Mouse (Mus musculus): ENCODE data around the gene Ncoa4.
"Not testable (repeated sequence)": the region's sequence is repeated elsewhere in the genome, so short reads cannot be mapped to it uniquely, and the experiment has no call there.

Ncoa4 gene

DNA sequence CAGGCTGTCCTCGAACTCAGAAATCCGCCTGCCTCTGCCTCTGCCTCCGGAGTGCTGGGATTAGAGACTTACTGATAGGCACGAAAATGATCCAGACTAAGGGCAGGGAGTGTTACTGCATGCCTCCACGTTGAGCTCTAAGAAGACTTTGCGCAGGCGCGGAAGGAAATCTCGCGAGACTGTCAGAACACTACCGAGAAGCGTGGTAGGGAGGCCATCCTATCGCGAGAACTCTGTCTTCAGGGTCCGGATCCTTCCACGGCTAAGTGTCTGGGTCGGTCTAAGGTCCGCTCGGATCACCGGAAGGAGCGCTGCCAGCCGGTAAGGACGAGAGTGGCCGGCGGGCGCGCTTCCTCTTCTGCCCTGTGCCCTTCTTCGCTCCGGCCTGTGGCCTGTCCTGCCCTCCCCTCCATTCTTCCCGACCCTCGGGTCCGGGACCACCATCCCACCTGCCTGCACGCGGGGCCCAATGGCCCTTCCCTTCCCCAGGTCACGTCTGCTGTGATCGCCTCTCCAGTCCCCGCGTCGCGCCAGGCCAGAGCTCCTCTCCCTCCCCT is at the start of gene Ncoa4:
Gene Ncoa4 (plus strand): TSS at position 176 of the 557 bp plus-strand sequence.
- DNase-seq, result peak; percentile 99

DNA sequence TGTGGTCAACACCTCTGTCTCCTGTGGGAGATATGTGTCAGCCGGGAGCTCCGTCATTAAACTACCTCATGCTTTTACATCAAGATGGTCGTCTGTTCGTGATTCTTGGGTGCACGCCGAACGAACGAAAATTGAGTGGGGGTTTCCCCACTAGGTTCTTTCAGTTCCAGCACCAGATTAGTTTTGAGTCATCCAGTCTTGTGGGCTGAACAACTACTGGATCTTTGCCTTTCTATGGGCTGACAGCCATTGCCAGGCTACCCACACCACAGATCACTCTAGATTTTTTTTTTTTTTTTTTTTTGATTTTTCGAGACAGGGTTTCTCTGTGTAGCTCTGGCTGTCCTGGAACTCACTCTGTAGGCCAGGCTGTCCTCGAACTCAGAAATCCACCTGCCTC is 47.5 kb upstream of the Ncoa4 start:
- DNase-seq, result not testable (repeated sequence)

DNA sequence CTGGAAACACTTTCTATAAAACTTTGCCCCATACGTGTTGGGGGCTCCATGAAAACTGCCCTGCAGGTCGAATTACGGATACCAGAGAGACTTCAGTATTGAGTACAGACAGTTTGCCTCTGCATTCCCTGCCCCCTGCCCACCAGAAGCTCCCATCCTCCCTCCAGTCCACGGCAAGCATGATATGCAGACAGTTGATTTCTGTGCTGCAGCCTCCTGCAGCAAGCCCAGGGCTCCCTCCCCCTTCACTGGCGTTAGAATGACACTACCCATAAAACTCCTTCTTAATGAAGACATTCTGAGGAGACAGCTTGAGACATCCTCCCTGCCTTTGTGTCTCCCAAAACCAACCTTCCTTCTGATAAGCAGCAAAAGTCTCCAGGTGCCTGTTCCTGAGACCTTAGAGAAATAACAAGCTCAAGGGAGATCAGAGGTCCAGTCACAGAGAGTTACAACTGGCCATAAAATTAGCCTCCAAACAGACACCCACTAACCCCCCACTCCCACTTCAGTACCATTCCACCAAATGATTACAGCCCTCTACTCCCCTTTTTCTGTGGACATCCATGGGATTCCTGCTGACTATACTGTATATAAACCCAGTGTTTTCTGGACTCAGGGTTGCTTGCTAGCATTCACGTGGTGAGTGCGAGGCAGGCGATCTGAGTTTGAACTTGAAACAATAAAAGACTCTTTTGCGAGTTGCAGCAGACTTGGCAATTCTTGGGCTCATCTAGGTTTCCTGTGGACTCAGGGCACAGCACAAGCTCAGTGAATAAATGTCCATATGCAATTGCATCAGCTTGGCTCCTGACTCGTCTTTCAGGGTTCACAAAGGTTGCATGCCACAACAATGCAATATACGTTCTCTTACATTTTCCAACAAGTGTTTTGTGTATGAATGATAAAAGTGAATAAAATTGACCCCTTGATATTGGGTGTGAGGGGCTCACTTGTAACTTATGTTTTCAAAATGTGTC is 38.4 kb upstream of the Ncoa4 start:
- no peak for DNase-seq

DNA sequence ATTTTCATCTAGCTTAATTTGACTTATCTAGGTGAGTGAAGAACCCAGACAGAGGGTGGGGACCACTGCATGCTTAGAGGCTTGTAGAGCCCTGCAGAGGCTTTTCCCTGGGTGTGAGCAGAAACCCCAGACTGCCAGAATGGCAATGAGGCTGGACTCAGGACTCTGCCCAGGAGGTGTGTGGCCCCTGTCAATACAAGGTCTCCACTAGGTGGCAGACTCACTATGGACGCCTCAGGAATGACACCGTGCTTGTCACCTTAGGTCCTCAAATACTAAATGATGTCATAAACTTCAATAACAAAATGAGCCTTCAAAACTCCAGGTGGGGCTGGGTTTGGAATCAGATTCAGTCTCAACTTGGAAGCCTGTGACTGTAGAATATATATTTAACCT is 37.7 kb upstream of the Ncoa4 start:
- peak; percentile 21 to 34 for DNase-seq

DNA sequence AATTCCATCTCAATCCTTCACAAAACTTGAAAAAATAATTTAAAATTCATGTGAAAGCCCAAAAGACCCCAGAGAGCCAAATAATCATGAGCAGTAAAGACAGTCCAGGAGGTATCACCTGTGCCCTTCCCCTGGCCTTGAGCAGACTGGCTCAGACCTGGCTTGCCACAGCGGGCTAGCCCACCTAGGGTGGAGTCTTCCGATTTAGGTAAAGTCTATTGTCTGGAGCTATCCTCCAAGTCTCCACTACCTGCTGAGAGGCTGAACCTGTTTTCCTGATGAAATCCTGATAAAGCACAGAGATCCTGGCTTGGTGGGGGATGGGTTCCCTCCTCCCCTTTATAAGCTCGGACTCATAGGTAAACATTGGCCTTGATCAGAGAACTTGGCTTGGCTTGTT is 35.4 kb upstream of the Ncoa4 start:
- no peak for DNase-seq

DNA sequence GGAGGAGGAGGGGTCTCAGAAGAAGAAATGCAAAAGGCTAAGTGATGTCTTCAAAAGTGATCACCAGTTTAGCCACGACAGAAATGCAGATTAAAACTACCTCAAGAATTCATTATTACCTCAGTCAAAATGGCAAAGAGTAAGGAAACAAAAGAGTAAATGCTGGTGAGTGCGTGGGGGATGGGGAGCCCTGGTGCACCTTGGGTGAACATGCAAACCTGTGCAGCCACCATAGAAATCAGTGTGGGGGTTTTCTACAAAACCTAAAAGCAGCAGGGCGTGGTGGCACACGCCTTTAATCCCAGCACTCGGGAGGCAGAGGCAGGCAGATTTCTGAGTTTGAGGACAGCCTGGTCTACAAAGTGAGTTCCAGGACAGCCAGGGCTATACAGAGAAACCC is 34.4 kb upstream of the Ncoa4 start:
- DNase-seq, result not testable (repeated sequence)

DNA sequence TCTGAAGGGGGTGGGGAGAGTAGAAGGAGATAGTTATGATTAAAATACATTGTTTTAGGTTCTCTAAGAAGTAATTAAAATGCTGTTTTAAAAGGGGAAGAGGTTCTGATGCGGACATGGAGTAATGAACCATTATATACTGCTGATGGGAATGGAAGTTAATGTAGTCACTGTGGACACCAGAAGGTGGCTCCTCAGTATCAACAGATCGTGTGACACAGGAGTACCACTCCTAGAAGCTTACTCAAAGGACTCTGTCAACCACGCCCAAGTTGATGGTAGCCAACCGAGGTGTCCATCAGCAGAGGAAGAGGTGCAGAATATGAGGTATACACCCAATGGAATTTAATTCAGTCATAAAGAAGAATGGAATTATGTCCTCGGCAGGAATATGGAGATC is 31.3 kb upstream of the Ncoa4 start:
- no peak for DNase-seq

DNA sequence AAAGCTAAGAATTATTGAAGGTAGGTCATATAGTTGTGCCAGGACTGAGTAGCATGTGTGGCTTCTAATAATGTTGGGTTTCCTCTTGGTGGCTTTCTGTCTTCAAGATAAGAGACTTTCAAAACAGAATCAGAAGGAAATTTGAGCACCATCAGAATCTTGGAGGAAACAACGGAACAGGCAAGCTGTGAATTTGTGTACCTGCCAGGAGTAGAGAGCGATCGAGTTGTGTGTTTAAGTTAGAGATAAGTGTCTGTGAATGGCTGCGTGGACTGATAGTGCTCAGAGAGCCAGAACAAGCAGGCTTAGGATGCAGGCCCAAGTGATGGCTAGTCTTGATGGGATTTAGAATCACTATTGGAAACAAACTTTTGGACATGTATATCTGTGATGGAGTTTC is 27.8 kb upstream of the Ncoa4 start:
- no peak for DNase-seq

DNA sequence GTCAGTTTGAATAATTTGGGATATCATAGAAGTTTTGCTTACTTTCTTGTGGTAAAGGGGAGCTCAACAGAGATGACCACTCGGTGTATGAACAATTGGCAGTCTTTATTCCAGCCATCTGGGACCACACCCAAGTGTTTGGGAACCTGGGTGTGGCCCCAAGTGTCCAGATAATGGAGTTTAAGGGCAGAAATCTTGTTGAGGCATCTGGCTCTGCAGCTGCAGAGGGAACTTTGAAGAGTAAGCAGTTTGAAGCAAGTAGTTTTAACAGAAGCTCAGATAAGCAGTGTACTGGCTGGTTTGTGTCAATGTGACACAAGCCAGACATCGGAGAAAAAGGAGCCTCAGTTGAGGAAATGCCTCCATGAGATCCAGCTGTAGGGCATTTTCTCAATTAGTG is 25.4 kb upstream of the Ncoa4 start:
- no peak for DNase-seq

DNA sequence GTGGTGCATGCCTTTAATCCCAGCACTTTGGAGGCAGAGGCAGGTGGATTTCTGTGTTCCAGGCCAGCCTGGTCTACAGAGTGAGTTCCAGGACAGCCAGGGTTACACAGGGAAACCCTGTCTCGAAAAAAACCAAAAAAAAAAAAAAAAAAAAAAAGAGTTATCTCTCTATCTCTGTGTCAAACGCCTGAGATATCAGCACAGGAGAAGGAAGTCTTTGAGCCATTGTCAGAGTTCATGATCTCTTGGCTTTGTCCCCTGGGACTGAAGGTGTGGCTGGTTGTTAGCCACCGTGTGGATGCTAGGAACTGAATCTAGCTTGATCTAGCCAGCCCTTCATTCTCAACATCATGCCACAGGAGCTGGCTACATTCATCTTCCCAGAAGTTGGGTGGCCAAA is 23.2 kb upstream of the Ncoa4 start:
- DNase-seq, result not testable (repeated sequence)

DNA sequence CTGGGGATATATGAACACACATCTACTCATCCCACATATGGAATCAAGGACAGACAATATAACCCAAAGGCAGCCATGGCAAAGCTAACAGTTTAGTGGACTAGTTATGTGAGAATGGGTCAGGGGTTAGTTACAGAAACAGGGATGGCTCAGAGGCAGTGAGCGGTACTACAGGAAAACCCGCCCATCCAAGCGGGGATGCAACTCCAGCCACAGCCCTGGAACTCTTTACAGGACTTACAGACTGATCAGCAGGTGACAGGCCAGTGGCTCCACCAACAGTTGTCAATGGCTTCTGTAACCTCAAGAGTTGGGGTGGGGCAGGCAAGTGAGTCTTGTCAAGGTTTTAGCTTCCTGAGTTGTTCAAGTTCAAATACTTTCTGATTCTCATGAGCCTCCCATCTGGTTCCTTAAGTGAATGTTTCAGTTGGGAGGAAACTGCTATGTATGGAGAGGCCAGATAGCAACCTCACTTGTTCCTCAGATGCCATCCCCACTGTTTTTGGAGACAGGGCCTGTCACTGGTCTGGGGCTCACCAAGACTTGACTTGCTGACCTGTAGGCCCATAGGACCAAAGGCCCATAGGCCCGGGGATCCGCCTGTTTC is 19.2 kb upstream of the Ncoa4 start:
- DNase-seq, result no peak

DNA sequence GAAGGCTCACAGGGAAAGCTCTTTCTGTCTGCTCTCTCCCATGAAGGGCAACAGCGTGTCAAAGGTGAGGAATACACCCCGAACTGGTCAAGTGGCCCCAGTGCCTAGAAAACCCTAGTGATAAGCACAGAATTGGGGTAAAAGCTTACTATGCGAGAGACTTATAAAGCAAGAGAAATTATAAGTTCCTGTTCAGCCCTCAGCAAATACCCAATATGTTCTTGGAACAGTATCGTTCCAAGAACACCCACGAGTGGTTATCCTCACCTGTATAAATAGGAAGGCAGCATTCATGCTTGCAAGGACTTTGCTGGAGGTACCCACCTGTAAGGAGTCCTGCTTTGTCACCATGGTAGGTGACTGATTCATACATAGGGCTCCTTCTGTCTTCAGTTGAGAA is 17.9 kb upstream of the Ncoa4 start, which contains the start of gene Msmb:
Gene Msmb (plus strand): TSS at position 301 of the 400 bp plus-strand sequence.
- no peak for DNase-seq

DNA sequence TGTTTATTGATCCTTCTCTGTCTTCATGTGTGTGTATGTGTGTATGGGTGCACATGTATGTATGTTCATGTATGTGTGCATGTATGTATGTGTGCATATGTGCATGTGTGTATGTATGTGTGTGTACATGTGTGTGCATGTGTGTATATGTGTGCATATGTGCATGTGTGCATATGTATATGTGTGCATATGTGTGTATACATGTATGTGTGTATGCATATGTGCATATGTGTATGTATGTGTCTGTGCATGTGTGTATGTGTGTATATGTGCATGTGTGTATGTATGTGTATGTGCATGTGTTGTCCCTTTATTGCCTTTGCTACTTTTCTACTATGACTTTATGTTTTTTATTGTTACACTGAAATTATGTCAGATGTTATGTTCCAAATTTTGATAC is 14.9 kb upstream of the Ncoa4 start:
- no peak for DNase-seq

DNA sequence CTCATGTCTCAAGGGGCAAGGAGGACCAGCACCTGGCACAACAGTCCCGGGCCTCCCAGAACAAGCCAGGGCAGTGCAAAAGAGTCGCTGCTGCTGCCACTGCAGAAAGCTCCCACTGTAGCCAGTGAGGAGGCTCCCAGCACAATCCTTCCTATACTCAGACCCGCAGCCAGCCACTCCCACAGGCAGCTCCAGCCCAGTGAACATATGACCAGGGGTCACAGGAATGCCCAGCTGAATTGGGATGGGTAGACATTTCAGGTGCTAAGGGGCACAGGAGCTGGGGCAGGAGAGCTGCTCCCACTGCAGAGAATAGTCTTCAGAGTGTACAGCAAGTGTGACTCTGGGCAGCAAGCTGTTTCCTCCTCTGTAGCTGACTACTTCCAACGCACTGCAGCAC is 14.3 kb upstream of the Ncoa4 start:
- DNase-seq, result no peak

DNA sequence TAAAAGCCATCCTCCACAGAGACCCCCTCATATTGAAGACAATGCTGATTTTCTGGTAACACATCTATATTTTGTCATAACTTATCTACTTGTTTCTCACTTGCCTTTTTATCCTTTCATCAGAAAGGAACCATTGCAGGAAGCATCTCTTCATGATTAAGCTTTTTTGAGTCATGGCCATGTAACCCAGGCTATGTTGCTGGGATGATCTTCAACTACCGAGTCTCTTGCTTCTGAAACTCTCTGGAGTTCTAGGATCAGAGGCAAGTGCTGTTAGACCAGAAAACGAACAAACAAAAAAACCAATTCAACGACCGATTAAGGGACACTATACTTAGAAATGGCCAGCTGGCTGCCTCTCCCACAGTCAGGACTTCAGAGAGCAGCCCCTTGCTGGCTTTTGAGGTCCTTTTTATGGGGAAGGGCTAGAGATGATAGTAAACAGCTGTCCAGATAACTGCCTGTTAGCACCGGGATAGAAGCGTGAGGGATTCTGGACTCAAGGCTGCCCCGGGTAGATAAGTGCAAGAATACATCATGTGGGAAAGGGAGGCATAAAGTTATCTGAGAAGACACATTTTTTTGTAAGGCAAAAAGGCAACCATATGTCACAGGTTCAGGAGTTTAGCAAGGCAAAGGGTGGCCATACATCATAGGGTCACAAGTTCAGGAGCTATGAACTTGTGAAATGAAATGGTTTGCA is 13.7 kb upstream of the Ncoa4 start:
- no peak for DNase-seq

DNA sequence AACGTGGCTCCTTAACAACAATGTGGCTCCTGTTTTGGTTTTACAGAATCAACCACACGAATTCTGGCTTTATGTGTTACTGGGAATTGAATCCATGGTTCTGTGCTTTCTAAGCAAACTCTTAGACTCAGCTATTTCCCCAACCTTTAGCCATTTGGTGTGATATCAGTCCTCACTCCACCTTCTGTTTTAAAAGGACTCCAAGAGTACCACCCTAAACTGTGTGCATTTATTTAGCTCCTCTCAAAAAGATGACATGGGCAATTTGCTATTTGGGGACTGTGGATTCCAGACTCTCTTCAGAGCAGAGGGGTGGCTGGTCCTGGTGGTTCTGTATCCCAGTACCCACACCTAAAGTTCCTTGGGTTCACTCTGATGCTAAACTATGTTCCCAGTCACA is 13.1 kb upstream of the Ncoa4 start:
- no peak for DNase-seq

DNA sequence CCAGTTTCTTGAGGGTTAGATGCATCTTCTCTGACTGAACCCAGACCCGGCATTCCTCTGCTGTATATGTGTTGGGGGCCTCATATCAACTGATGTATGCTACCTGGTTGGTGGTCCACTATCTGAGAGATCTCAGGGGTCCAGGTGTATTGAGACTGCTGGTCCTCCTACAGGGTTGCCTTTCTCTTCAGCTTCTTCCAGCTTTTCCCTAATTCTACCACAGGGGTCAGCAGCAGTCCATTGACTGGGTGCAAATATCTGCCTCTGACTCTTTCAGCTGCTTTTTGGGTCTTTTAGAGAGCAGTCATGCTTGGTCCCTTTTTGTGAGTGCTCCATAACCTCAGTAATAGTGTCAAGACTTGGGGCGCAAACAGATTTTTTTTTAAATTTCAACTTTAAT is 8.8 kb upstream of the Ncoa4 start:
- DNase-seq, result no peak

DNA sequence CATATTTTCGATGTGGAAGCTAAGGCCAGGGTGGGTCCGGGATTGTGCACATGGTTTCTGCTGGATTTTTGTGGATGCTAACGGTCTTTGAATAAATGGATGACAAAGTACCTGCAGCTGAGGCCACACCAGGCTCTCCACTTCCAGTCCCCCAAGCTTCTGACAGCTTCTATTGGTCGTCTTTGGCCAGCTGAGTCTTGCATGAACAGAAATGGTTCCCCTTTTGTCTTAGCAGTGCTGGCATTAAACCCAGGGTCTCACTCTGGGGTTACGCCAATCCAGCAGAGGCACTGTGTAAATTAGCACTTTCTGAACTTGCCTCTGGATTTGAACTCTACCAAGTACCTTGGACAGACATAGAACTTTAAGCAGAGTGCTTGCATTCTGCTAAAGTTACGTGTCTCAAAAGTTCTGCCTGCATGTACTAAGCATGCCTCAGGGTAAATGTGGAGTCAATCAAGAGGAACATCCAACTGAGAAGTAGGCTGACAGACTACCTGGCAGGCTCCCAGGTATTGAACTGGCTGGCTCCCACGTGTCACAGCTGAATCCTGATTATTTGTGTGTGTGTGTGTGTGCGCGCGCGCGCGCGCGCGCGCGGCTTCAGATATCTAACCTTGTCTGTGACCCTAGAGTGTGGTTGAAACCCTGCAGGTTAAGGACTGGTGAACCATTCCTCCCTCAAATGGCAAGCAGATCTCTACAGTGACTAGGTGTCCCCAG is 7.3 kb upstream of the Ncoa4 start:
- DNase-seq, result peak; percentile 27 to 33

DNA sequence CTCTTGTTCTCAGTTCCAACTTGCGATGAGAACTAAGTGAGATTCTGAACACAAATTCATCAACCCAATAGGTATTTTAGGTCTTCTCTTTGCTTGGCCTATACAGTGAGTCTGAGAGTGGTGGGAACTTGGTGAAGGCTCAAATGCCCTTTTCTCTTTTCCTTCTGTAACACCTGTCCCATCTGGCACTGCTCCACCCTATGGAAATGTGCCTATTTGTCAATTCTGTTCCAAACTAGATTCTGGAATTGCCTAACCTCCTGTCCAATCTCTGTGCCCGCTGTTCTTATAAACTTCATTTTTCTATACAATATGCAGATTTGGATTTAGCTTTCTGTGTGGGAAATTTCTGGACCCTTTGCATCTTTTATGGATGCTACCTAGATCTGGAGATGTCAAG is 6.5 kb upstream of the Ncoa4 start:
- peak; percentile 36 to 47 for DNase-seq

DNA sequence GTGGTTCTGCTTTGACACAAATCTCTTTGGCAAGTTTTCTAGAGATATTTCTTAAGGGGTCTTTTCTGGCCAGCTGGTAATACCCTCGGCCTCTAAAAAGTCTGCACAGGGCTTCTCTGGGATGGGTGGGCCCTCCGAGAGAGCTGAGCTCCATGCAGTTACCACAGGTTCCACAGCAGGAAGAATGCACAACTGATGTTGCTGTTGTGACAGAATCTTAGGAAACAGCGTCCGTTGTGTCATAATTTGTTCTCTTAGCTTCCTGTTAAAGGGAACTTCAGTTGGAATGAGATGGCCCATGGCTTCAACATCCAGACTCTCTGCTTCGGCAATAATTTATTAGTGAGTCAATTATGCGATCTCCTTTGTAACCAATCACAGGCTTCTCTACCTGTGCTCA is 4.9 kb upstream of the Ncoa4 start:
- no peak for DNase-seq

DNA sequence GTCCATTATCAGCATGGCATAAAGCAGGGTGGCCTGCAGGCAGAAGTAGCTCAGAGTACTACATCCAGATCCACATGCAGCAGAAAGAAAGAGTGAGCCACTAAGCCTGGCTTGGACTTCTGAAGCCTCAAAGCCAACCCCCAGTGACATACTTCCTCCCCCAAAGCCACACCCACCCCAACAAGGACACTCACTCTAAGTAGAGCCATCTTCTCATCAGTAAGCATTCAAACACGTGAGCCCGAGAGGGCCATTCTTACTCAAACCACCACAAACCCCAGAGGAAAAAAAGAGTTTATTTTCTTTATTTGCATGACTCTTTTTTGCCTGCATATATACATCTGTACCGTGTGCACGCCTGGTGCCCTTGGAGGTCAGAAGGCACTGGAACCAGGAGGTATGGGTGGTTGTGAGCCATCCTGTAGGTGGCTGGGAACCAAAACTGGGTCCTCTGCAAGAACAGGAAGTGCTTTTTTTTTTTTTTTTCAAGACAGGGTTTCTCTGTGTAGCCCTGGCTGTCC is 455 bp upstream of the Ncoa4 start:
- DNase-seq, result peak in 1 of 2 experiments; percentile 14

DNA sequence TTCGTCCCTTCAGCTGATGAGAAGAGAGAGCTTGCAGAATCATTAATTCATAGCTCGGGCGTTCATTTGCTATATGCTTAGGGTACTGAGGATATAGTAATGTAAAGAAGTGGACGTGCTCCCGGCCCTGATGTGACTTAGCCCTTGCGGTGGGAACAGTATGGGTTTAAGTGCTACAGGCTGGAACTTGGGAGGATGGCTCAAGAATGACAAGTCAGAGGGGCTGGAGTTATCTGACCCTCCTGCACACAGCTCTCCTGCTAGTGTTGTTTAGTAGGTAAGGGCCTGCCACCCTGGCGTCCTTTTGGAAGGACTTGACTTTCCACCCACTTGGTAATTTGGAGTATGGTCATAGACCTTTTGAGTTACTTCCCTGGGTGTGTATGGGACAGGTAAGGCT is 898 bp downstream of the Ncoa4 start:
- DNase-seq, result peak in 1 of 2 experiments; percentile 12
